22 mouse cellular contexts compared by ENCODE assay signal in genomic region chr8:61705491-61705890, GRCm38 (mm10).
"Had no signal": no experiment of that assay in that cellular context is flagged by ENCODE, and none has a peak within 500 bp of the region (broad histone marks: within the 10 kb centered on the region; RNA-seq: fewer than 3 reads in every experiment).

No protein-coding gene starts in this region.

- DNase-seq: kidney, adult 2 months; kidney, postnatal 25 days; layer of hippocampus, adult 9-11 months; lung, adult 2 months; lung, postnatal 14 days; lung, postnatal 4 days; right cerebral cortex, adult 18-20 months; right cerebral cortex, postnatal 14 days; right cerebral cortex, postnatal 4 days; thymus, adult 2 months; thymus, postnatal 14 days; thymus, postnatal 4 days had no signal

- H3K27ac ChIP-seq: kidney, postnatal 0 days; layer of hippocampus, adult 2 months; limb, embryonic 12.5 days; limb, embryonic 15.5 days; liver, embryonic 14.5 days; midbrain, embryonic 12.5 days; midbrain, embryonic 15.5 days; neural tube, embryonic 13.5 days; stomach, postnatal 0 days had no signal

- H3K4me3 ChIP-seq: layer of hippocampus, adult 2 months; limb, embryonic 12.5 days; limb, embryonic 15.5 days; midbrain, embryonic 12.5 days; midbrain, embryonic 15.5 days; myocyte; neural tube, embryonic 13.5 days had no signal

- ATAC-seq: midbrain, embryonic 15.5 days had no signal
